Mouse (Mus musculus): ENCODE data around the gene Gm49369. TPM values are rescaled to one million over a fixed set of nuclear protein-coding genes. Genes with fewer than 3 reads are reported as not detected.

Gm49369 gene
- polyA plus RNA-seq, 1 experiment from 2014 or later: not detected

GRCm38 (mm10) chr7:142371398-142371767, 11.1 kb downstream of the Gm49369 start:
- Histone ChIP-seq H3K4me3 (ENCODE audit: low read depth, low read length) (no peak overlapping the region), H3K9me3 (ENCODE audit: control insufficient read depth, low read length) (no peaks in the 10 kb centered on the region), H3K4me2 (replicated peaks; ENCODE audit: low read depth, low read length) (peak overlapping the region; percentile 45), H3K4me1 (replicated peaks; ENCODE audit: control insufficient read depth, insufficient read depth, low read length) (no peaks in the 10 kb centered on the region), H3K27ac (ENCODE audit: low read depth, low read length) (no peak overlapping the region), H3K9ac (ENCODE audit: low read depth, low read length) (no peak overlapping the region), H3K36me3 (ENCODE audit: control insufficient read depth, insufficient read depth, low read length) (no peaks in the 10 kb centered on the region; the same call in 1 of the 2 replicates), H3K27me3 (ENCODE audit: control insufficient read depth, insufficient read depth, low read length) (peaks cover 30% of the 10 kb centered on the region)
- whole genome bisulfite sequencing: 33% methylated on average over 11 of the region's 11 CpGs
- ATAC-seq (ENCODE audit: low FRiP score): no peak
- no peak for DNase-seq (ENCODE audit: low spot score)

GRCm38 (mm10) chr7:142370937-142371336, 11.5 kb downstream of the Gm49369 start:
- no peak overlapping the region for H3K27ac ChIP-seq (ENCODE audit: low read depth, low read length)
- H3K36me3 ChIP-seq (ENCODE audit: control insufficient read depth, insufficient read depth, low read length): no peaks in the 10 kb centered on the region; the same call in 1 of the 2 replicates
- no peak for DNase-seq (ENCODE audit: low spot score)
- WGBS: 87% methylated on average over 15 of the region's 18 CpGs
- H3K4me1 ChIP-seq (replicated peaks; ENCODE audit: control insufficient read depth, insufficient read depth, low read length): no peaks in the 10 kb centered on the region
- H3K4me2 ChIP-seq (replicated peaks; ENCODE audit: low read depth, low read length): no peak overlapping the region
- H3K9ac ChIP-seq (ENCODE audit: low read depth, low read length): no peak overlapping the region
- no peaks in the 10 kb centered on the region for H3K9me3 ChIP-seq (ENCODE audit: control insufficient read depth, low read length)
- no peak for ATAC-seq (ENCODE audit: low FRiP score)
- H3K27me3 ChIP-seq (ENCODE audit: control insufficient read depth, insufficient read depth, low read length): peaks cover 30% of the 10 kb centered on the region
- H3K4me3 ChIP-seq (ENCODE audit: low read depth, low read length): no peak overlapping the region

- H3K4me2 ChIP-seq (replicated peaks; ENCODE audit: low read depth, low read length): no peak overlapping the region
- peaks cover 30% of the 10 kb centered on the region for H3K27me3 ChIP-seq (ENCODE audit: control insufficient read depth, insufficient read depth, low read length)
- DNase-seq (ENCODE audit: low spot score): no peak
Observed at GRCm38 (mm10) chr7:142369820-142370219, 12.6 kb downstream of the Gm49369 start.

GRCm38 (mm10) chr7:142368856-142369255, 13.6 kb downstream of the Gm49369 start:
- Histone ChIP-seq H3K4me3 (ENCODE audit: low read depth, low read length) (no peak overlapping the region), H3K4me2 (replicated peaks; ENCODE audit: low read depth, low read length) (no peak overlapping the region), H3K27me3 (ENCODE audit: control insufficient read depth, insufficient read depth, low read length) (peaks cover 30% of the 10 kb centered on the region), H3K27ac (ENCODE audit: low read depth, low read length) (no peak overlapping the region), H3K9me3 (ENCODE audit: control insufficient read depth, low read length) (no peaks in the 10 kb centered on the region), H3K9ac (ENCODE audit: low read depth, low read length) (no peak overlapping the region), H3K4me1 (replicated peaks; ENCODE audit: control insufficient read depth, insufficient read depth, low read length) (no peaks in the 10 kb centered on the region), H3K36me3 (ENCODE audit: control insufficient read depth, insufficient read depth, low read length) (no peaks in the 10 kb centered on the region)
- DNase-seq (ENCODE audit: low spot score) (no peak), ATAC-seq (ENCODE audit: low FRiP score) (no peak)
- 70% methylated on average over 2 of the region's 2 CpGs for WGBS

More at GRCm38 (mm10) chr7:142369820-142370219, 12.6 kb downstream of the Gm49369 start:
- H3K4me3 ChIP-seq (ENCODE audit: low read depth, low read length): no peak overlapping the region
- H3K27ac ChIP-seq (ENCODE audit: low read depth, low read length): no peak overlapping the region
- no peaks in the 10 kb centered on the region for H3K9me3 ChIP-seq (ENCODE audit: control insufficient read depth, low read length)
- H3K36me3 ChIP-seq (ENCODE audit: control insufficient read depth, insufficient read depth, low read length): no peaks in the 10 kb centered on the region
- no peak overlapping the region for H3K9ac ChIP-seq (ENCODE audit: low read depth, low read length)
- no peaks in the 10 kb centered on the region for H3K4me1 ChIP-seq (replicated peaks; ENCODE audit: control insufficient read depth, insufficient read depth, low read length)
- WGBS: 71% methylated on average over 6 of the region's 6 CpGs
- no peak for ATAC-seq (ENCODE audit: low FRiP score)

GRCm38 (mm10) chr7:142363107-142363506, 19.4 kb downstream of the Gm49369 start:
- Histone ChIP-seq H3K27ac (ENCODE audit: low read depth, low read length) (no peak overlapping the region), H3K4me1 (replicated peaks; ENCODE audit: control insufficient read depth, insufficient read depth, low read length) (no peaks in the 10 kb centered on the region), H3K9ac (ENCODE audit: low read depth, low read length) (no peak overlapping the region), H3K4me3 (ENCODE audit: low read depth, low read length) (no peak overlapping the region), H3K27me3 (ENCODE audit: control insufficient read depth, insufficient read depth, low read length) (no peaks in the 10 kb centered on the region), H3K9me3 (ENCODE audit: control insufficient read depth, low read length) (no peaks in the 10 kb centered on the region), H3K4me2 (replicated peaks; ENCODE audit: low read depth, low read length) (no peak overlapping the region), H3K36me3 (ENCODE audit: control insufficient read depth, insufficient read depth, low read length) (no peaks in the 10 kb centered on the region)
- 81% methylated on average over 4 of the region's 4 CpGs for WGBS
- no peak for ATAC-seq (ENCODE audit: low FRiP score)
- DNase-seq (ENCODE audit: low spot score): no peak

GRCm38 (mm10) chr7:142360743-142361142, 21.7 kb downstream of the Gm49369 start:
- Histone ChIP-seq H3K9ac (ENCODE audit: low read depth, low read length) (no peak overlapping the region), H3K36me3 (ENCODE audit: control insufficient read depth, insufficient read depth, low read length) (no peaks in the 10 kb centered on the region), H3K9me3 (ENCODE audit: control insufficient read depth, low read length) (no peaks in the 10 kb centered on the region), H3K27ac (ENCODE audit: low read depth, low read length) (no peak overlapping the region), H3K27me3 (ENCODE audit: control insufficient read depth, insufficient read depth, low read length) (no peaks in the 10 kb centered on the region), H3K4me3 (ENCODE audit: low read depth, low read length) (no peak overlapping the region), H3K4me1 (replicated peaks; ENCODE audit: control insufficient read depth, insufficient read depth, low read length) (no peaks in the 10 kb centered on the region), H3K4me2 (replicated peaks; ENCODE audit: low read depth, low read length) (no peak overlapping the region)
- DNase-seq (ENCODE audit: low spot score) (no peak), ATAC-seq (ENCODE audit: low FRiP score) (no peak)

GRCm38 (mm10) chr7:142359129-142359528, 23.3 kb downstream of the Gm49369 start:
- Histone ChIP-seq H3K4me1 (replicated peaks; ENCODE audit: control insufficient read depth, insufficient read depth, low read length) (no peaks in the 10 kb centered on the region), H3K27me3 (ENCODE audit: control insufficient read depth, insufficient read depth, low read length) (no peaks in the 10 kb centered on the region), H3K4me2 (replicated peaks; ENCODE audit: low read depth, low read length) (no peak overlapping the region), H3K4me3 (ENCODE audit: low read depth, low read length) (no peak overlapping the region), H3K9me3 (ENCODE audit: control insufficient read depth, low read length) (no peaks in the 10 kb centered on the region), H3K9ac (ENCODE audit: low read depth, low read length) (no peak overlapping the region), H3K36me3 (ENCODE audit: control insufficient read depth, insufficient read depth, low read length) (no peaks in the 10 kb centered on the region), H3K27ac (ENCODE audit: low read depth, low read length) (no peak overlapping the region)
- DNase-seq (ENCODE audit: low spot score): no peak
- no peak for ATAC-seq (ENCODE audit: low FRiP score)
- 76% methylated on average over 8 of the region's 8 CpGs for WGBS

- no peak for DNase-seq (ENCODE audit: low spot score)
- Histone ChIP-seq H3K4me3 (ENCODE audit: low read depth, low read length) (no peak overlapping the region), H3K4me2 (replicated peaks; ENCODE audit: low read depth, low read length) (no peak overlapping the region), H3K9me3 (ENCODE audit: control insufficient read depth, low read length) (no peaks in the 10 kb centered on the region), H3K9ac (ENCODE audit: low read depth, low read length) (no peak overlapping the region), H3K27ac (ENCODE audit: low read depth, low read length) (no peak overlapping the region), H3K4me1 (replicated peaks; ENCODE audit: control insufficient read depth, insufficient read depth, low read length) (no peaks in the 10 kb centered on the region), H3K36me3 (ENCODE audit: control insufficient read depth, insufficient read depth, low read length) (no peaks in the 10 kb centered on the region), H3K27me3 (ENCODE audit: control insufficient read depth, insufficient read depth, low read length) (no peaks in the 10 kb centered on the region)
- ATAC-seq (ENCODE audit: low FRiP score): no peak
- WGBS: 88% methylated on average over 3 of the region's 3 CpGs
Observed at GRCm38 (mm10) chr7:142357566-142357965, 24.9 kb downstream of the Gm49369 start.

GRCm38 (mm10) chr7:142354661-142355233, 27.7 kb downstream of the Gm49369 start:
- no peak overlapping the region for H3K4me3 ChIP-seq (ENCODE audit: low read depth, low read length)
- no peak overlapping the region for H3K27ac ChIP-seq (ENCODE audit: low read depth, low read length)
- 72% methylated on average over 8 of the region's 8 CpGs for whole genome bisulfite sequencing
- H3K4me2 ChIP-seq (replicated peaks; ENCODE audit: low read depth, low read length): no peak overlapping the region
- H3K36me3 ChIP-seq (ENCODE audit: control insufficient read depth, insufficient read depth, low read length): no peaks in the 10 kb centered on the region
- ATAC-seq (ENCODE audit: low FRiP score) (no peak), DNase-seq (ENCODE audit: low spot score) (no peak)
- no peak overlapping the region for H3K9ac ChIP-seq (ENCODE audit: low read depth, low read length)
- H3K27me3 ChIP-seq (ENCODE audit: control insufficient read depth, insufficient read depth, low read length): no peaks in the 10 kb centered on the region
- H3K9me3 ChIP-seq (ENCODE audit: control insufficient read depth, low read length): no peaks in the 10 kb centered on the region
- no peaks in the 10 kb centered on the region; the same call in 1 of the 2 replicates for H3K4me1 ChIP-seq (replicated peaks; ENCODE audit: control insufficient read depth, insufficient read depth, low read length)
